Mouse (Mus musculus) duodenum, adult 2 months (tissue): ENCODE measurements around the gene Proser2. TPM values are rescaled to one million over a fixed set of nuclear protein-coding genes. Genes with fewer than 3 reads are reported as not detected.

Experiments
- polyA plus RNA-seq: library from polyadenylated mRNA; depleted of rRNA; stranded (reverse); fragments of >200 nt; gene quantifications from 2 replicates; pipeline ENCODE4 v1.2.3, GENCODE M21; 2012; ENCODE audit warnings: low replicate concordance; rRNA removed

Gene Proser2
- 10.9 and 12.2 TPM in 2 replicates for polyA plus RNA-seq

GRCm38 (mm10) chr2:6129555-6130355, at the start of gene Proser2:
Gene Proser2 (minus strand): TSS chr2:6130211.

Other genes starting within 250 kb of the Proser2 start
- gene Sec61a2, start 234.8 kb downstream of the Proser2 start, polyA plus RNA-seq = 5.8 and 7.5 TPM in 2 replicates
- gene Dhtkd1, start 187.4 kb downstream of the Proser2 start, polyA plus RNA-seq = 0.14 and 0.53 TPM in 2 replicates
- gene Upf2, start 178.7 kb downstream of the Proser2 start, polyA plus RNA-seq = 0.42 and 0.44 TPM in 2 replicates
- gene Echdc3, start 82.8 kb upstream of the Proser2 start, polyA plus RNA-seq = 1.2 and 4.9 TPM in 2 replicates
- gene Usp6nl, start 192.5 kb upstream of the Proser2 start, polyA plus RNA-seq = 2.7 and 2.9 TPM in 2 replicates